Mouse (Mus musculus): Measurements from ENCODE around the gene Gamt.

GRCm38 (mm10) chr10:80282481-80283441 lies 21.9 kb upstream of the Gamt start:
- TF ChIP-seq POLR2A (IDR thresholded peaks at IDR 0.05; ENCODE audit: borderline replicate concordance, extremely low read depth, low read depth, low read length) (no peak), CTCF (IDR thresholded peaks at IDR 0.05; ENCODE audit: insufficient read depth, low read length) (no peak)
